Mouse (Mus musculus) spleen, postnatal 4 days (tissue): ENCODE measurements around the gene Chrnb2.

Experiments
- DNase-seq, 2 experiments: peaks; one replicate each; pipeline ENCODE4 v3.0.0; 2022; ENCODE audit warnings: low spot score in 2 of 2

Gene Chrnb2

GRCm38 (mm10) chr3:89780102-89780501 is 15.7 kb upstream of the Chrnb2 start:
- DNase-seq: no peak

- DNase-seq: no peak
Observed at GRCm38 (mm10) chr3:89776001-89776400, 11.6 kb upstream of the Chrnb2 start.

DNA sequence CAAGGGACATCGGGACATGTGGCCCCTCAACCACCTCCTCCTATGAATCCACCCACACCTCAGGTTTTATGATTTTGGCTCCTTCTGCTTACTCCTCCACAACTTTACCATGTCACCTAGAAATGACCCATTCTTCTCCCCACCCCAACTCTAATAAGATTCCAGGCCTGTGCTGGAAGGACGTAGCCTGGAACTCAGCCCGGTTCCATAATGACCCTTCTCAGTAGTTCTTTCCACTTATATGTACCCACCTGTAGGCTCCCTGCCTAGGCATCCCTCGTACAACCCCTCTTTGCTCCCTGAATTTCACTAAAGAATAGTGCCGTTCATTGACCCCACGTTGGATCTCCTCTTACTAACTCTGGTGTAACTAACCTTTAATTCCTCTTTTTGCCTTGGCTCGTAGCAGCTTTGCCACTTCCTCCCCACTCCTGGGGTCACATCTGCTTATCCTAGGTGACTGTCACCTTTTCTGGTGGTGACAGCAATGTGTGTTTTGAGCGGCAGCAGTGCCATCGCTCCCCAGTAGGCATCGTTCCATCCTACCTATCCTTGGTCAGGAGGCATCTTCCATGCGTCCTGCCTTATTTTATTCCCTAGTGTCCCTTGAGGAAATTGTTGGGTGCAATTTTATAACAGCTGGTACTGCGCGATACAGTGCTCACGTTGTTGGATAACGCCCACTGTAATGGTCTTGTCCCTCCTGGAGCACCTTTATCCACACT is 10.0 kb upstream of the Chrnb2 start:
- DNase-seq: no peak

- peak; percentile 43 to 80 for DNase-seq
Observed at GRCm38 (mm10) chr3:89773740-89774211, 9.3 kb upstream of the Chrnb2 start.

DNA sequence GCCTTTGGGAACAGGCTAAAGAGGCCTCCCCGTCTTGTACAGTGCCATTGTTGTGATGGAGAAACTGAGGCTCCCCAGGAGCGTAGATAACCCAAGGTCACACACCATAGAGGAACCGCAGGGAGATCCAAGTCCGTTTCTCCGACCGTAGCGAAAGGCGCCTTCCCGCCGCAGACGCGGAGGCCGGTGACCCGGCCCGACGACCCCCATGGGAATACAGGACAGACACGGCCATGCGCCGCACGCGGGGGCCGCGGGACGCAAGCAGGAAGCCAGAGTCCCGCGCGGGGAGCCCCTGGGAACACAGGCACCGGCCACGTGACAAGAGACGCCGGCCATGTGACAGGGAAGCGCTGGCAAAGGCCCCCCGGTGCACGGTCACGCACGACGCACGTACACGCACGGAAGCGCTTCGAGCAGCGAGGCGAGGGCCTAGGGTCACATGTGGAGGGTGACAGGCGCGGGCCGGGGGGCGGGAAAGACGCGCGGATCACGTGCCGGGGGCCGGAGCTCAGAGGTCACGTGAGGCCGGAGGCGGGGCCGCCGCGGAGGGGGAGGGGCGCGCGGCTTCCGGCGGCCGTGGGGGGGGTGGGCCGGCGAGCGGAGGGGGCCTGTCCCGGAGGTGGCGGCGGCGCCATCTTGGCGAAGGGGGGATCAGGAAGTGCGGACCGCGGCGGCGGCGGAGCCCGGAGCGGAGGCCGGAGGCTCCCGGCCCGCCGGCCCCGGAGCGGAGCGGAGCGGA is 8.7 kb upstream of the Chrnb2 start, which contains the start of gene Ube2q1:
Ube2q1 (plus strand) TSS at position 649 of the 742 bp plus-strand sequence.
- peak; percentile 91 to 96 for DNase-seq

DNA sequence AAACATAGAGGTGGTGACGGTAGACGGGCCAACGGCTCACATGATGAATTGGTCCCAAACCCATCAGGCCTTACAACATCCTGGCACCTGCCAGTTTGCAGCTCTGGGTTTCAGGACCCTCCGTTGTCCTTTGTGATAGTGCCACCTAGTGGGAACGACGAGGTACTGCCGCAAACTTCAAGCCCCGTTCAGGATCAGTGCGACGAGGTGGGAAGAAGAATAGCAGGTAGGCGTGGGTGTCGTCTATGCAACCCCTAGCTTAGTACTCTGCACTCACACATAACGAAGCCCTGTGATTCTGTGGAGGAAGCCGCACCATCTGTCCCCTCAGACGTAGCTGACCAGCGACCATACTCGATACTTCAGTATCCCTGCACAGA is 8.1 kb upstream of the Chrnb2 start:
- peak; percentile 83 to 91 for DNase-seq

- DNase-seq: no peak
Observed at GRCm38 (mm10) chr3:89770425-89771002, 6.1 kb upstream of the Chrnb2 start.

- no peak for DNase-seq
Observed at GRCm38 (mm10) chr3:89769584-89769983, 5.2 kb upstream of the Chrnb2 start.

GRCm38 (mm10) chr3:89759786-89760185 is 4.6 kb downstream of the Chrnb2 start:
- no peak for DNase-seq

GRCm38 (mm10) chr3:89757851-89758250 is 6.6 kb downstream of the Chrnb2 start:
- DNase-seq: no peak

GRCm38 (mm10) chr3:89755283-89755682 is 9.1 kb downstream of the Chrnb2 start:
- DNase-seq: no peak

- no peak for DNase-seq
Observed at GRCm38 (mm10) chr3:89752307-89752706, 12.1 kb downstream of the Chrnb2 start.

DNA sequence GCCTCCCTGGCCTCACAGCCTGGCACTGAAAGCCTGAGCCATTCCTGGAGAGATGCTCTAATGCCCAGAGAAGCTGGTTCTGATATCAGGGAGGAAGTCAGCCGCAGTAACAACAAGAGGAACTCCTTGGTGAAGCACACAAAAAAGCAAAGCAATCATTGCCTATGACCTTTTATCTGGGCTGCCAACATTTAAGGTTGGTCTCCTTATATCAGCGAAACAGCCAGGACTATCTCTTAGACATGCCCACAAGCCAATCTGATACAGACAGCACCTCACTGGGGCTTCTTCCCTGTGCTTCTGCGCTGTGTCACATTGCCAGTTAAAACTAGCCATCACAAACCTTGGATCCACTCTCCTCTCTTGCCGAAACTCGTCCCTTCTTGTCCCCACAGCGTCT is 25.9 kb downstream of the Chrnb2 start:
- no peak for DNase-seq

GRCm38 (mm10) chr3:89732091-89732490 is 32.3 kb downstream of the Chrnb2 start:
- DNase-seq: no peak

GRCm38 (mm10) chr3:89730350-89731331 is 33.8 kb downstream of the Chrnb2 start:
- DNase-seq: peak; percentile 91 to 93

- DNase-seq: no peak
Observed at GRCm38 (mm10) chr3:89728848-89729247, 35.6 kb downstream of the Chrnb2 start.

DNA sequence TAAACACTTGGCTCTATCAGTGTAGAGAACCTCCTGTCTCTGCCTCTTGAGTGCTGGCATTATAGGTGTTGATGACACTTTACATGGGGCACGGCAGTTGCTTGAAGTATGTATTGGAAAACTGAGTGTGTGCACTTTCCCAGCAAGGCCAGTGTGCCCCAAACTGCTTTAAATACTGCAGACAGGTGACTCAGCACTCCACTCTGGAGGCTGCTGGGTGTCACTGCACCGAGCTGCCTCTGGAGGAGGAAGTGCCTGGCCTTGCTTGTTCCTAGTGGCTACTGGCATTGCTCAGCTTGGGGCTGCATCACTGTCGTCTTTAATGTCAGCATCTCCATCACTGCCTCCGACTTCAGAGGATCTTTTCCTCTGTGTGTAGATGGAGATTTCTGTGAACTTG is 37.4 kb downstream of the Chrnb2 start:
- DNase-seq: peak; percentile 63 to 75

GRCm38 (mm10) chr3:89723400-89724084 is 40.9 kb downstream of the Chrnb2 start:
- no peak for DNase-seq

- DNase-seq: no peak
Observed at GRCm38 (mm10) chr3:89722032-89722431, 42.4 kb downstream of the Chrnb2 start.

DNA sequence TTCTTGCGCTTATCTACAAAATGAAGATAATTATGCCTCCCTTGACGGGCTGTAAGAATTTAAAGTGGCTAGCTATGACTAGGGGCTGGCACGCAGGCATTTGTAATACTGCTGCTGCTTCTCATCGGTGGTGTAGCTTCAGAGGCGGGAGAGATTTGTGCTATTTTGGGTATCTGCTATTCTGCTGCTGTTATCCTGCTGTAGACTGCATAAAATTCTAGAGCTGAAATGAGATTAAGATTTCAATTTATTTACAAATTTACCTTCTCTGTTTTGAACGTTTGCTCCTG is 48.5 kb downstream of the Chrnb2 start:
- DNase-seq: no peak
